Mouse (Mus musculus) c-Kit-positive CD71-positive TER-119-positive erythroid progenitor cells, embryonic 14.5 days (primary cell): ENCODE measurements around the gene Olfr598.
"Not testable (repeated sequence)": the region's sequence is repeated elsewhere in the genome, so short reads cannot be mapped to it uniquely, and the experiment has no call there.

ENCODE experiments used
- DNase-seq: peaks from one replicate; pipeline ENCODE4 v3.0.0-alpha.2; 2013; ENCODE audit warnings: low spot score

The Olfr598 gene

GRCm38 (mm10) chr7:103323268-103323667 lies at the start of gene Olfr598:
Gene Olfr598 (plus strand): TSS chr7:103323568.
- DNase-seq = no peak

DNA sequence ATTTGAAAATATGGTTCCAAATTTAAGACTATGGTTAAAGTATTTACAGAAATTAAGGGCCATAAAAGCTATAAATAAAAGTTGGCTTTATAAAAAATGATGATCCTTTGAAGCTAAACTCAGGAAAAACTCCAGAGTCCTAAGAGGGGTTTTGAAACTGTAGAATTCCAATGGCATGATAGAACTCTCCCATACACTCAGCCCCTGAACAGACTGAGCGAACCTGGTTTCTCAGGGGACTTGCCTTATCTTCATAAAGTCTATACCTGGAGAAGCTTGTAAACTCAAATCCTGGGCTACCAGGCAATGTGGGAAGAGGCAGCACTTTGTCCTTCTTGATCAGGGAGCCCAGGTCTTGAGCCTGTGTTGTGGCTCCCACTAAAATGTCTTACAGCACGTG lies 18.0 kb upstream of the Olfr598 start, which contains the start of gene Olfr596:
Gene Olfr596, plus strand, starts transcription at position 301 of the 400 bp plus-strand sequence.
- DNase-seq = not testable (repeated sequence)

DNA sequence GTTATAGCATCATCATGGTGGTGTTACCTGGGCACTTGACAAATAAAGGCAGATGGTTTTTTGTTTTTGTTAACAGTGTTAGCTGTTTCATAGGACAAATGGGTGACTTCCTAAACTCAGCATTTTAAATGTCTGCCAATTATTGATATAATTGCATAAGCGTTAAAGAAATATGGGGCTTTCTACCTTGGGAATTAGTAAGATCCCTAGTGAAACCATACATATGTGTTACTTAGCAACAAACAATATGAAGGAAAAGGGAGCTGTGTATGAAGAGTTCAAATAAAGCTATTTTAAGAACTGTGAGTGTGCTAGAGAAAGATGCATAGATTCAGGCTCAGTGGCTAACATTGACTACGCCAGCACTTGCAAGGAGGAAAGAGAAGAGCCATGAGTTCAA lies 7.4 kb upstream of the Olfr598 start, which contains the start of gene Olfr597:
Gene Olfr597, plus strand, starts transcription at position 301 of the 400 bp plus-strand sequence.
- DNase-seq = not testable (repeated sequence)

DNA sequence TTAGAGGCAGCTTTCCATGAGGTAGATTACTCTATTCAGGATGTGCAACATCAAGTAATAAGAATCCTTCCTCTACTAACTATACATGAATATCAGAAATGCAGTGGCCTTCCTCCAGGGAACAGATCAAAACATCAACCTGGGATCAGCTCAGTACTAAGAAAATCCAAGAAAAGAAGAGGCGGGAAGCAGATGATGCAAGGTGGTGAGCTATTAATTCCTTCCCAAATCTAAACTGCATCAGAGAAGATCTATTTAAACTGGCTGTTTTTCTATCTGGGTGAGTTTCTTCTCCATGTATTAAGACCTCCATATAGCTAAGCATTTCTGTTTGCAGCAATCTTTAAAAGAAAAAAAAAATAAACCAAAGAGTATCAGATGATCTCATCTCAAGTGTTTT lies 12.2 kb downstream of the Olfr598 start, which contains the start of gene Olfr599:
Gene Olfr599, plus strand, starts transcription at position 301 of the 400 bp plus-strand sequence.
- DNase-seq = no peak

- DNase-seq = no peak
These were observed 26.2 kb downstream of the Olfr598 start, which contains the start of gene Olfr600 for GRCm38 (mm10) chr7:103349569-103349968. Gene Olfr600 (minus strand): TSS chr7:103349669.

DNA sequence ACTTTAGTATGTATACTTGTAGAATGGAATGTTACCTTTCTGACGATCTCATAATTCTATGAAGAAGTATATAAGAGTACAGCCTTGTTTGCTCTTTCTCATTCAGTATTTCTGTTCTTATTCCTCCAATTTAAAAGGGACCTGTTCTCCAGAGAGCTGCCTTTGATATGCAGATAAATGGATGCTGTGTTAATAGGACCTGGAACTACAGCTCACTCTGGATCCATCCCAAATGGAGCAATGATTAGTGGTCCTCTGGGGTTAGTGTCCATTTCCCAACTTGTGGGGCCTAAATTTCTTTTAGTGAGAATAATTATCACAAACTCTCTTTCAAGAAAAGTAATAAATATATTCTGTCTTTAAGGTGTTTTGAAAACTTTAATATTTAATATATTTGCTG lies 39.2 kb downstream of the Olfr598 start, which contains the start of gene Olfr601:
Gene Olfr601, minus strand, starts transcription at position 101 of the 400 bp plus-strand sequence.
- no peak for DNase-seq
